Mouse (Mus musculus): ENCODE measurements around the gene Trarg1.

DNA sequence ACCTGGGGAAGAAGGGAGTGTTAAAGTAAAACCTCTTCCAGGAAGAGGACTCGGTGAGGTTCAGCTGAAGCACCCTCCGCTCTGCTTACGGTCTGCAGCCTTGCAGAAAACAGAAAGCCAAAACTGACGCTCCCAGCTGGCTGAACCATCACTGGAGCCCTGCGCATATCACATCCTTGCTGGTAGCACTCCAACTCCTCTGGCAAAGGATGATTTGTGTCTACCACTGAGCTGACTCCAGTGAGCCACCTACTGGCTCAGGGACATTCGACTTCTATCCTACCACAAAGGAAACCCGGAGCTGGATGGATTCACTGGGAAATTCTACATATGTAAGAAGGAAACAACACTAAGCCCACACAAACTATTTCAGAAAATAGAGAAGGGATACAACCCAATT is 64.9 kb downstream of the Trarg1 start:
- TF ChIP-seq GATA1 (IDR thresholded peaks at IDR 0.05; ENCODE audit: low read length), result no peak
- TF ChIP-seq TAL1 (IDR thresholded peaks at IDR 0.05; ENCODE audit: low read length), result no peak

Measured in erythroblast, embryonic 14.5 days (primary cell).